Mouse (Mus musculus): ENCODE measurements around the gene Trpm8.

GRCm38 (mm10) chr1:88260604-88261377 is 16.7 kb upstream of the Trpm8 start:
- TF ChIP-seq CTCF (IDR thresholded peaks at IDR 0.05; ENCODE audit: extremely low read depth, insufficient read depth, insufficient read length, insufficient replicate concordance) (no peak), POLR2A (IDR thresholded peaks at IDR 0.05; ENCODE audit: low read depth, low read length) (no peak)

Data from spleen, adult 2 months (tissue).